Mouse (Mus musculus) heart, postnatal 36 days (tissue): ENCODE data around the gene Pde5a. TPM values are rescaled to one million over a fixed set of nuclear protein-coding genes. Genes with fewer than 3 reads are reported as not detected.

Experiments used
- DNase-seq, 2 experiments: peaks; one replicate each; pipeline ENCODE4 v3.0.0; 2021 to 2022
- intact Hi-C: fragments of 180-260 bp; cut with DNase I; formaldehyde crosslinking; loops from one replicate; pipeline ENCODE4 v1.15.1; 2025
- total RNA-seq, 2 experiments: library from RNA; stranded (reverse); gene quantifications; 2 replicates each; pipeline ENCODE4 v1.2.3; 2021

The Pde5a gene
- total RNA-seq, 2 experiments from 2014 or later, result 3.5 to 4.9 TPM

- no peak for DNase-seq
- intact Hi-C loops, result no loop called here
These were observed 179.1 kb downstream of the Pde5a start for GRCm38 (mm10) chr3:122907841-122908240.

Other genes starting within 250 kb of the Pde5a start
- 10 to 100 TPM; 17.2 to 23.0 TPM for gene Fnbp1l, start 109.2 kb upstream of the Pde5a start, total RNA-seq
- gene Fabp2, start 166.1 kb downstream of the Pde5a start, total RNA-seq, result not detected
- gene Gm10959, start 190.4 kb downstream of the Pde5a start, total RNA-seq, result not detected
- 100 to 1,000 TPM in 1 of 2 experiments, 10 to 100 TPM in 1; 91.5 to 110 TPM for gene 1810037I17Rik, start 195.3 kb downstream of the Pde5a start, total RNA-seq